Mouse (Mus musculus): ENCODE measurements around the gene Iqck. TPM values are rescaled to one million over a fixed set of nuclear protein-coding genes. Genes with fewer than 3 reads are reported as not detected.

Gene Iqck
- total RNA-seq, 1 experiment from 2014 or later = 1.3 TPM

- no peak for ATAC-seq (ENCODE audit: extremely low read depth, insufficient number of reproducible peaks, low FRiP score, poor library complexity, severe bottlenecking)
Measured at GRCm38 (mm10) chr7:118849543-118850250, 5.9 kb upstream of the Iqck start.

GRCm38 (mm10) chr7:118850676-118851290, 4.8 kb upstream of the Iqck start:
- no peak for ATAC-seq (ENCODE audit: extremely low read depth, insufficient number of reproducible peaks, low FRiP score, poor library complexity, severe bottlenecking)

- ATAC-seq (ENCODE audit: extremely low read depth, insufficient number of reproducible peaks, low FRiP score, poor library complexity, severe bottlenecking) = no peak
Measured at GRCm38 (mm10) chr7:118851571-118851970, 4.0 kb upstream of the Iqck start.

- no peak for ATAC-seq (ENCODE audit: extremely low read depth, insufficient number of reproducible peaks, low FRiP score, poor library complexity, severe bottlenecking)
Measured at GRCm38 (mm10) chr7:118852611-118853010, 2.9 kb upstream of the Iqck start.

- ATAC-seq (ENCODE audit: extremely low read depth, insufficient number of reproducible peaks, low FRiP score, poor library complexity, severe bottlenecking) = no peak
Measured at GRCm38 (mm10) chr7:118854606-118855005, 946 bp upstream of the Iqck start.

- no peak; the same call in 1 of the 2 replicates for ATAC-seq (ENCODE audit: extremely low read depth, insufficient number of reproducible peaks, low FRiP score, poor library complexity, severe bottlenecking)
Measured at GRCm38 (mm10) chr7:118855877-118856304, 339 bp downstream of the Iqck start, which contains the start of gene Knop1. Knop1 (minus strand) TSS chr7:118856254.

GRCm38 (mm10) chr7:118858640-118859039, 3.1 kb downstream of the Iqck start:
- ATAC-seq (ENCODE audit: extremely low read depth, insufficient number of reproducible peaks, low FRiP score, poor library complexity, severe bottlenecking) = no peak

GRCm38 (mm10) chr7:118865362-118865761, 9.8 kb downstream of the Iqck start:
- ATAC-seq (ENCODE audit: extremely low read depth, insufficient number of reproducible peaks, low FRiP score, poor library complexity, severe bottlenecking) = no peak

- ATAC-seq (ENCODE audit: extremely low read depth, insufficient number of reproducible peaks, low FRiP score, poor library complexity, severe bottlenecking) = no peak
Measured at GRCm38 (mm10) chr7:118879466-118880029, 24.0 kb downstream of the Iqck start.

GRCm38 (mm10) chr7:118883957-118884356, 28.4 kb downstream of the Iqck start:
- no peak for ATAC-seq (ENCODE audit: extremely low read depth, insufficient number of reproducible peaks, low FRiP score, poor library complexity, severe bottlenecking)

GRCm38 (mm10) chr7:118884969-118885368, 29.4 kb downstream of the Iqck start:
- ATAC-seq (ENCODE audit: extremely low read depth, insufficient number of reproducible peaks, low FRiP score, poor library complexity, severe bottlenecking) = no peak

- ATAC-seq (ENCODE audit: extremely low read depth, insufficient number of reproducible peaks, low FRiP score, poor library complexity, severe bottlenecking) = no peak
Measured at GRCm38 (mm10) chr7:118887303-118888055, 31.9 kb downstream of the Iqck start.

GRCm38 (mm10) chr7:118889046-118889680, 33.6 kb downstream of the Iqck start:
- no peak for ATAC-seq (ENCODE audit: extremely low read depth, insufficient number of reproducible peaks, low FRiP score, poor library complexity, severe bottlenecking)

- no peak for ATAC-seq (ENCODE audit: extremely low read depth, insufficient number of reproducible peaks, low FRiP score, poor library complexity, severe bottlenecking)
Measured at GRCm38 (mm10) chr7:118895469-118896450, 40.2 kb downstream of the Iqck start.

GRCm38 (mm10) chr7:118898063-118898462, 42.5 kb downstream of the Iqck start:
- no peak for ATAC-seq (ENCODE audit: extremely low read depth, insufficient number of reproducible peaks, low FRiP score, poor library complexity, severe bottlenecking)

- no peak for ATAC-seq (ENCODE audit: extremely low read depth, insufficient number of reproducible peaks, low FRiP score, poor library complexity, severe bottlenecking)
Measured at GRCm38 (mm10) chr7:118900090-118900489, 44.5 kb downstream of the Iqck start.

- no peak for ATAC-seq (ENCODE audit: extremely low read depth, insufficient number of reproducible peaks, low FRiP score, poor library complexity, severe bottlenecking)
Measured at GRCm38 (mm10) chr7:118902944-118903343, 47.4 kb downstream of the Iqck start.

- ATAC-seq (ENCODE audit: extremely low read depth, insufficient number of reproducible peaks, low FRiP score, poor library complexity, severe bottlenecking) = no peak
Measured at GRCm38 (mm10) chr7:118903879-118904278, 48.3 kb downstream of the Iqck start.

All from neutrophil, adult 5-6 weeks (primary cell).